Mouse (Mus musculus) CD4-positive, CD25-positive, alpha-beta regulatory T cell, adult 4 months (primary cell): Measurements from ENCODE around the gene Thsd7b. TPM values are rescaled to one million over a fixed set of nuclear protein-coding genes. Genes with fewer than 3 reads are reported as not detected.

Experiments used
- ATAC-seq: one replicate; pipeline ENCODE4 v1.8.0; 2017
- polyA plus RNA-seq, 2 experiments: library from polyadenylated mRNA; unstranded; fragments of 100-300 nt; shearing (Covaris generic); gene quantifications; one replicate each; pipeline ENCODE4 v1.2.1; 2017

The Thsd7b gene
- polyA plus RNA-seq, 2 experiments from 2014 or later: 0.43 TPM; not detected in 1

DNA sequence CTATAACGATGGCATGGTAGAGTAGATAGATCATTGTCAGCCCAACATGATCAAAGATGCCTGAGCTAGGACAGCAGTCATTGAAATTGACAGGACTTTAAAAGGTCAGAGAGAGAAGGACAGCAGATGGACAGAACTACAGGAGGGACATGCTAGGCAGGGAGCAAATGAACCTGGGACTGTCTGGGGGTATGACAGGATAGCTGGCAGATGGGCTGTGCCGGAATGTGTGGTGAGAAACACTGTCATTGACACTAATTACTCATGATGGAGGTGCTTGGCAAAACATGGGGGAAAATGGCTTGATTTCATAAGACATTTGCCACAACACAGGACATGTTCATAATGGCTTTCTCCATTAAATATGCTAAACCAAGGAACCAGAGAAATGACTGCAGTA, 253.9 kb downstream of the Thsd7b start:
- no peak for ATAC-seq

DNA sequence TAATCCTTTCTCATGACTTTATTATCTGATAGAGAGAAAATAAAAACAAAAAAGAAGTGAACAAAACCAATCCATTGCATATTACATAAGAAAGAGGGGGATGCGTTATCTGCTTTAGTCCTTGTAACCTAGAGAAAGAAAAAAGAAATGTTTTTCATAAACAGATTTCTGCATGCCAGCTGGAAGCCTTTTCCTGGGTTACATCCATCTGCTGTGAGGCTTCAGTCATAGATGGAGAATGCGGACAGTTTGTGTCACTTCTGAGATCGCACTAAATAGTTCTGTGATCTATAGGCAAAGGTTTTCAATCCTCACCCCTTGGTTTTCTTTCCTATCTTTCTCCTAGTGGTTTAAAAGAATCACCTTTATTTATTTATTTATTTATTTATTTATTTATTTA, 259.1 kb downstream of the Thsd7b start:
- ATAC-seq: no peak

GRCm38 (mm10) chr1:129538508-129538907, 265.4 kb downstream of the Thsd7b start:
- ATAC-seq: no peak

GRCm38 (mm10) chr1:129538970-129539369, 265.9 kb downstream of the Thsd7b start:
- ATAC-seq: no peak

- no peak for ATAC-seq
These were observed 267.6 kb downstream of the Thsd7b start for GRCm38 (mm10) chr1:129540751-129541150.

DNA sequence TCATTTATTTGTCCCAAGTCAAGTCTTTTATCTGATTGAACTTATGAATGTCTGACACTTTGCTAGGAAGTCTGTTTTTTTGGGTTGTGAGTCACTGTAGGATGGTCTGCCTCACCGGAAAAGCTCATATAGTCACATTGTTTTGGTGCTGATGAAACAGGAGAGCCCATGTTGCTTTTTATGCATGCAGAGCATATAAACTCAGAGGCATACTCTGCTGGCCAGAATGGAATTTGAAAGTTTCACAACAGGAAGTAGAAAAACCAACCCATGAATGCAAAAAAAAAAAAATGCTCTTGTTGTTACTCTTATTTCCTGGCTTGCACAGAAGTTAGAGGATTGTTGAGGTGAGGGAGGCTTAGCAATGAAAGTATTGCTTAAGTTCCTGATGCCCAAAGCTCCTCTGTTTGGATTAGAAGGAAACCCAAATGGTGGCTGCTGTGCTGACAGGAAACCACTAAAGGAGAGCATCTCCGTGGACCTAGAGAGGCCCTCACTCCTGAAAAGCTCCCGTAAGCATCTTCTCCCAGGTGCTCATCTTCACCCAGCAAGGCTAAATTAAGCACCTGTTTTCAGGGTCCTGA, 269.6 kb downstream of the Thsd7b start:
- ATAC-seq: no peak

GRCm38 (mm10) chr1:129543169-129543568, 270.1 kb downstream of the Thsd7b start:
- no peak for ATAC-seq

GRCm38 (mm10) chr1:129558054-129558453, 285.0 kb downstream of the Thsd7b start:
- ATAC-seq: no peak

DNA sequence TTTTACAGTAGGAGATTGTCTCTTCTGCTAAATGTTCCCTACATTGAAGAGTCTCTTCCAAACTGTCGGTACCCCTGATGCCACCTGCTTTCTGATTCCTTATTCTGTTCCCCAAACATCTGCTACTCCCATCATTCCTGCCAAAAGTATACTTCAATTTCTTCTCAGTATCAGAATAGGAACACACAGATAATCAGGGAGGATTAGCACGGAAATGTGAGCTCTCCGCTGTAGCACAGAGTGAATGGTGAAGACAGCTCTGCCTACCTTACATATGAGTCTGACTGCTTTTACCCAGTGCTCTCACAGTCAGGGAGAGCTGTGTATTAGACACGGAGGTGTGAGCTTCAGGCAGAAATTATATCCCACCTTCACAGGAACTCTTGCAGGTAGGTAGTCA, 286.0 kb downstream of the Thsd7b start:
- no peak for ATAC-seq

GRCm38 (mm10) chr1:129559812-129560211, 286.7 kb downstream of the Thsd7b start:
- ATAC-seq: no peak

DNA sequence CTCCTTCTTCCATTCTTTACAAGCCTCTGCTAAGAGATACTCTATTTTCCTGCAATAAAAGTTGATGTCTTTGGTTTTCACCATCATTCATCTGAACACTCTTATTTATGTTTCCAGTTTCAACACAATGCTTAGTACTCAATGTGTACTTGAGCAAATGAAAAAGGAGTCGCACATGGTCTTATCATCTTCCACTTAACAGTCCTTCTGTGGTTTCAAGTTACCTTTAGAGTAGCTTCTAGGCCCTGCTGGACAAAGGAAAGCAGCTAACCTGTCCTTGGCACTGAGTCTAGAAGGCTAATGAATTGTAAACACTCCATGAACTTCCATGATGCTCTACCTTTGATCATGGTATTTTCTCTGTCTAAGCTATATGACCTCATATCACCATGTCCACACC, 289.6 kb downstream of the Thsd7b start:
- no peak for ATAC-seq

DNA sequence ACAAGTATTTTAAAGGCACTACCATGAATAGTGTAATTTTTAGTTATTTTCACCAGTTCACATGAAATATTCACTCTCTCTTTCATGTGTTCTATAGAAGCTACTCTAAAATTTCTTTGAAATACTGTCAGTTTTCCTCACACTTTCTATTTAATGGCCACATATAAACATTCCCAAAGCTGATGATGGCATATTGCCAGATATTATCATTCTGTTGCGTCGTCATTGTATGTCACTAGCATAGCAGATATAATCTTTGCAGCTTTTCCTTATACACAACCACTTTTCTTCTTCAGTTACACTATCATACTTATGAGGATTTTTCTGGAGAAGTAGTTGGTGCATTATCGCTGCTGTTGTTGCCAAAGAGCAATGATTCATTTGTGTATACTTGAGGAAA, 297.4 kb downstream of the Thsd7b start:
- ATAC-seq: no peak

- ATAC-seq: no peak
These were observed 306.9 kb downstream of the Thsd7b start for GRCm38 (mm10) chr1:129579955-129580354.

DNA sequence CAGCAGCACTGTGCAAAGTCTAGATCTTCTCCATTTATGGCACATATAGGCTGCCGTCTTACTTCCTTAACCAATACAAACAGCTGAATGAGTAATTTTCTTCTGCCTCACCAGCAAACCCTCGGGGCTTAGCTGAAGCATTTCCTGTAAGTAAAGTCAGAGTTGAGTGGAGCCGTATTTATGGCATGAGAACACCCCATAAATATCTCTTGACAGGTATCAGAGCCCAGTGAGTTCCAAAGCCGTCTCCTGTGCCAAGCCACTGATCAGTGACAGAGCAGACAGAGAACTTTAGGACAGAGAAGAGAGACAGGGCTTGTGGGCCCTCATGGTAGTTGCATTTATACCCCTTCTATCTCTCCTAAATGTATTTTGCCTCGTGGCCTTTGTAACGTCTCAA, 313.5 kb downstream of the Thsd7b start:
- no peak for ATAC-seq

DNA sequence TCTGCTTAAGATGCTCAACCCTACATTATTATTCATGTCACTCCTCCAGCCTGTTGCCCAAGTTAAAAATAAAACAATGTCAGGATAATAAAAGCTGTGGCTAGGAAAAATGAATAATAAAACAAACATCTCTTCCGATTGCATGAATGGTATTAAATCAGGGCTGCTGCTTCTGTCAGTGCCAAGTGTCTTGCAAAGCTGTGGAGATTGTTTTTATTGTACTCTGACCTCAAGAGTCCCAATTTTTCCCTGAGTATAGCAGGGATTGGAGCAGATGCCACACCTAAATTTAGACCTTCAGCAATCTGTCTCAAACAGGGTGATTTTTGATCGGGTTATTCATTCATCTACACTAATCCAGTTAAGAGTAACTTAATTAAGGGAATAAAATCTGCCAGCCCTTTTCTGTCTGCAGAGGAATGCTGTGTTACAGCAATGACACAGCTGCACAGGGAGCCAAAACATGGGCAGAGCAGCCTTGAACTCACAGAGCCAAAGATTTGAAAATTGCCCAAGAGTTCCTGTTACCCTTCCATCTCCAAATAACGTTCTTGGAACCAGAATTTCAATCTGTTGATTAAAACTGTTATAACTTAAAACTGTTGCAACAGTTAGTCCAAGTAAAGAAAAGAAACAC, 316.4 kb downstream of the Thsd7b start:
- ATAC-seq: no peak

- ATAC-seq: no peak
These were observed 322.3 kb downstream of the Thsd7b start for GRCm38 (mm10) chr1:129595447-129595846.

DNA sequence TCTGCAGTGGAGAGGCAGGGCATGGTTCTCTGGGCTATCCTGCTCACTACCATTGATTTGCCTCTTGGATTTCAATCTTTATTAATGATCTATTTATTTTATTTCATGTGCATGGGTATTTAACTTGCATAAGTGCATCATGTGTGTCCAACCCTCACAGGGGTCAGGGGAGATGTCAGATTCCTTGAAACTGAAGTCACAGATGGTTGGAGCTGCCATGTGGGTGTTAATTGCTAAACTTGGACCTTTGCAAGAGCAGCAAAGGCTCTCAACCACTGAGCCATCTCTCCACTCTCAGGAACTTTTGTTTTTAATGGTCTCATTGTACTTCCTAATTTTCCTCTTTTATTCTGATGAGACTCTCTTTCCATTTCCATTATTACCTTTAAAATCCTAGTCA, 327.8 kb downstream of the Thsd7b start:
- no peak for ATAC-seq

DNA sequence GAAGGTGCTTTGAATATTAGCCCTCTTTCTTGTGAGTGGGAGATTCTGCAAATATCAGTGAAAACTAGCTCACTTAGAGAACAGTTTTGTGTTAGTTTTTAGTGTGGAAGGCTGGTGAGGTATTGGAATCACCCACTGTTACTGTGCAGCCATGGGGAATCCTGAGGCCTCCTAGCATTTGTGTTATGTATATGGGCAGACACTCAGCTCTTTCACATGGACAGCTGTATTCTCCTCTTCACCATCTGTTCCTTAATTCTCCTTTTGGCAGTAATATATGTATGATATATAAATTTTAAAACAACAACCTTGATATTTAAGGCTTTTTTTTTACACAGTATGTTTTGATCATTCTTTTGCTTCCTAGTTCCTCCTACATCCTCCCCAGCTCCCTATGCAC, 329.2 kb downstream of the Thsd7b start:
- ATAC-seq: no peak

- ATAC-seq: no peak
These were observed 335.3 kb downstream of the Thsd7b start for GRCm38 (mm10) chr1:129608395-129608794.

DNA sequence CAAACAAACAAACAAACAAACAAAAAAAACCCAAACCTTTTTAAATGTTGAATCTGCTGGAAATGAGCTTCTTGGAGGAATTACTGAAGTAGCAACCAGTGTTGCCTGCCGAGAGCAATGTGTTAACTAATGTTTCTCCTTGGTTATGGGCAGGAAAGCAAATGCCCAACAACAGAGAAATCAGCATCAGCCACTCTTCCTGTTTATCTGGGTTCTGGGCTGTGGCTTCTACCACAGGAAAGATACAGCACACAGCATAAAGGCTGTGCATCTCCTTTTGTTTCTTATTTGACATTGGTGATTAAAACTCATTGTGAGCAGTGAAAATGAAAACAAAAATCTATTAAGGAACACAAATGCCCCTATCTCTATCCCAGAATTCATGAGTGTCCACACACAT, 343.0 kb downstream of the Thsd7b start:
- no peak for ATAC-seq

- ATAC-seq: no peak
These were observed 346.6 kb downstream of the Thsd7b start for GRCm38 (mm10) chr1:129619440-129620301.

- ATAC-seq: no peak
These were observed 351.4 kb downstream of the Thsd7b start for GRCm38 (mm10) chr1:129624519-129624918.

- ATAC-seq: no peak
These were observed 362.0 kb downstream of the Thsd7b start for GRCm38 (mm10) chr1:129635146-129635545.
